9 mouse cellular contexts compared by ENCODE assay signal in the genomic region with DNA sequence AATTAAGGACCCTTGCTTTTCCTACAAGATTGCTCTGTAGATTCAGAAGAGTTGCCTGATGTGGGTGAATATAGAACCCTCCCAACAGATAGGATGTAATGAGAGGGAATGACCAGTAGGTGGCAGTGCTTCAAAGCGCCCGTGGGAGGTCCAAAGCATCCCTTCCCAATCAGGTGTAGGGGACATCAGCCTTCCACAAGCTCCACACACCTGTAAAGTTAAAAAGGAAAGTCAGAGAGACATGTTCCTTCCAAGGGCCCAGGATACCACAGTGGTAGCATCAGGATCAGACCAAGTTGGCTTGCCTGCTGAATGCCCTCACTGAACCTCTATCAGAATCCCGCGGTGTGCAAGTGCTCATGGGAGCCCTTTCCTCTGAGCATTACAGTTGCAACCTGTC.
DNase-seq lines count a peak whose midpoint lies in the region; ATAC-seq and TF ChIP-seq lines count a peak whose summit lies in the region.
"Had no signal": no experiment of that assay in that cellular context is flagged by ENCODE, and none has a peak within 500 bp of the region (broad histone marks: within the 10 kb centered on the region; RNA-seq: fewer than 3 reads in every experiment).

No protein-coding gene starts in this region.

- TF ChIP-seq CTCF in E14TG2a.4 (conservative IDR thresholded peaks at IDR 0.05; ENCODE audit: low read length): peak; percentile 76
- peak; percentile 86 for TF ChIP-seq CTCF in brain, embryonic 14.5 days (IDR thresholded peaks at IDR 0.05; ENCODE audit: borderline replicate concordance, extremely low read depth, insufficient read depth, insufficient read length)
- TF ChIP-seq CTCF in small intestine, adult 2 months (IDR thresholded peaks at IDR 0.05; ENCODE audit: extremely low read depth, insufficient read length, insufficient replicate concordance, low read depth, low read length): peak; percentile 83; the same call in 1 of the 2 replicates

- H3K27me3 ChIP-seq in E14TG2a.4 (ENCODE audit: insufficient read depth, low read length): peaks cover 12% of the 10 kb centered on the region
- no peaks in the 10 kb centered on the region for H3K27me3 ChIP-seq in hindbrain, embryonic 11.5 days (ENCODE audit: control insufficient read depth, insufficient read depth, low read length)
- H3K27me3 ChIP-seq in lung, embryonic 16.5 days (ENCODE audit: control insufficient read depth, insufficient read depth, low read depth, low read length): no peaks in the 10 kb centered on the region
- no peaks in the 10 kb centered on the region for H3K27me3 ChIP-seq in small intestine, adult 2 months (ENCODE audit: control insufficient read depth, insufficient read depth, low read length)

- H3K36me3 ChIP-seq in E14TG2a.4 (ENCODE audit: insufficient read depth, low read length): no peaks in the 10 kb centered on the region
- H3K36me3 ChIP-seq in hindbrain, embryonic 11.5 days (ENCODE audit: control insufficient read depth, insufficient read depth, low read length): no peaks in the 10 kb centered on the region
- no peaks in the 10 kb centered on the region for H3K36me3 ChIP-seq in lung, embryonic 16.5 days (ENCODE audit: control insufficient read depth, insufficient read depth, low read length)
- H3K36me3 ChIP-seq in small intestine, adult 2 months (ENCODE audit: control insufficient read depth, insufficient read depth, low read length): no peaks in the 10 kb centered on the region
- H3K36me3 ChIP-seq: embryonic facial prominence, embryonic 12.5 days had no signal

- H3K27ac ChIP-seq in hindbrain, embryonic 11.5 days (ENCODE audit: low read depth, low read length): no peak overlapping the region
- H3K27ac ChIP-seq in lung, embryonic 16.5 days (ENCODE audit: low read length): no peak overlapping the region
- no peak overlapping the region for H3K27ac ChIP-seq in small intestine, adult 2 months (ENCODE audit: insufficient read depth, low read depth, low read length)
- H3K27ac ChIP-seq: embryonic facial prominence, embryonic 12.5 days had no signal

- 0 out of 2 replicates have a peak, but pooled peaks have one; percentile 25 for ATAC-seq in hindbrain, embryonic 11.5 days (ENCODE audit: low FRiP score)
- peak; percentile 26; the same call in 1 of the 2 replicates for ATAC-seq in lung, embryonic 16.5 days (ENCODE audit: low read depth)

- no peak for TF ChIP-seq POLR2A in brain, embryonic 14.5 days (IDR thresholded peaks at IDR 0.05; ENCODE audit: borderline replicate concordance, extremely low read depth, insufficient read depth, insufficient read length, poor library complexity, severe bottlenecking)
- no peak for TF ChIP-seq POLR2A in small intestine, adult 2 months (IDR thresholded peaks at IDR 0.05; ENCODE audit: low read depth, low read length)

- intact Hi-C loops in heart, postnatal 10 days (cut with DNase I): loop anchor here (1.0 to 5.0 kb wide), 3 partner anchors 107 to 230 kb away; no protein-coding TSS in a partner anchor

- H3K4me2 ChIP-seq in hindbrain, embryonic 11.5 days (replicated peaks; ENCODE audit: low read depth, low read length): no peak overlapping the region
- no peak overlapping the region for H3K4me2 ChIP-seq in lung, embryonic 16.5 days (ENCODE audit: low read depth, low read length)
- H3K4me2 ChIP-seq: embryonic facial prominence, embryonic 12.5 days had no signal

- H3K4me1 ChIP-seq in E14TG2a.4 (replicated peaks; ENCODE audit: low read depth, low read length): peaks cover 40% of the 10 kb centered on the region
- H3K4me1 ChIP-seq in hindbrain, embryonic 11.5 days (replicated peaks; ENCODE audit: control insufficient read depth, insufficient read depth, low read length): no peaks in the 10 kb centered on the region
- peaks cover 9% of the 10 kb centered on the region for H3K4me1 ChIP-seq in lung, embryonic 16.5 days (replicated peaks; ENCODE audit: control insufficient read depth, insufficient read depth, low read length)
- no peaks in the 10 kb centered on the region for H3K4me1 ChIP-seq in small intestine, adult 2 months (ENCODE audit: control insufficient read depth, insufficient read depth, insufficient read length, low read length)

- peak; percentile 35 to 64 for DNase-seq in heart, postnatal 10 days
- DNase-seq in heart, adult 9 months (ENCODE audit: low spot score in 2 of 2): no peak
- DNase-seq in brain, embryonic 14.5 days (ENCODE audit: low read depth): peak; percentile 56
- DNase-seq in hindbrain, embryonic 11.5 days (ENCODE audit: low spot score): peak; percentile 70
- DNase-seq in spleen, postnatal 36 days (ENCODE audit: low spot score in 2 of 2): no peak

- WGBS in hindbrain, embryonic 11.5 days: 40% methylated on average over 4 of the region's 4 CpGs
- WGBS in lung, embryonic 16.5 days: 41% methylated on average over 4 of the region's 4 CpGs
- 40% methylated on average over 4 of the region's 4 CpGs for WGBS in small intestine, adult 2 months

- H3K9me3 ChIP-seq in E14TG2a.4 (ENCODE audit: low read length): no peaks in the 10 kb centered on the region
- H3K9me3 ChIP-seq in hindbrain, embryonic 11.5 days (ENCODE audit: control insufficient read depth, low read length): no peaks in the 10 kb centered on the region
- no peaks in the 10 kb centered on the region for H3K9me3 ChIP-seq in lung, embryonic 16.5 days (ENCODE audit: control insufficient read depth, low read length)
- H3K9me3 ChIP-seq: embryonic facial prominence, embryonic 12.5 days had no signal

- no peak overlapping the region; the same call in 1 of the 2 replicates for H3K4me3 ChIP-seq in E14TG2a.4 (replicated peaks; ENCODE audit: low read length)
- H3K4me3 ChIP-seq in hindbrain, embryonic 11.5 days (ENCODE audit: low read depth, low read length): no peak overlapping the region
- no peak overlapping the region for H3K4me3 ChIP-seq in lung, embryonic 16.5 days (ENCODE audit: low read length)
- no peak overlapping the region for H3K4me3 ChIP-seq in small intestine, adult 2 months (ENCODE audit: low read depth, low read length)
- H3K4me3 ChIP-seq: embryonic facial prominence, embryonic 12.5 days had no signal

- no peak overlapping the region for H3K9ac ChIP-seq in hindbrain, embryonic 11.5 days (ENCODE audit: low read depth, low read length)
- H3K9ac ChIP-seq in lung, embryonic 16.5 days (ENCODE audit: low read length): no peak overlapping the region
- H3K9ac ChIP-seq: embryonic facial prominence, embryonic 12.5 days had no signal

Comparison
In these comparisons a context has a peak if more than half of its experiments do, and no peak if none do; other contexts are left out.
1. DNase-seq: peak in heart, postnatal 10 days (2 of 2), brain, embryonic 14.5 days (single experiment) and hindbrain, embryonic 11.5 days (single experiment); none in heart, adult 9 months (0 of 2) and spleen, postnatal 36 days (0 of 2).
2. Peak in every context shown above with its lines, with median percentiles within 50 percentile points of each other: CTCF ChIP-seq.